Mouse (Mus musculus) midbrain, embryonic 11.5 days (tissue): Measurements from ENCODE around the gene Camk1d. TPM values are rescaled to one million over a fixed set of nuclear protein-coding genes. Genes with fewer than 3 reads are reported as not detected.

ENCODE experiments used
- ATAC-seq: fragments of 200-750 bp; cut with Nextera tagmentation; 2 replicates; pipeline ENCODE4 v1.8.0; 2017; ENCODE audit warnings: moderate TSS enrichment, moderate library complexity; ENCODE audit not compliant: low FRiP score
- DNase-seq: peaks from one replicate; pipeline ENCODE4 v3.0.0; 2015; ENCODE audit warnings: low spot score; ENCODE audit errors: missing footprints
- H3K27ac ChIP-seq: fragments of 300-500 bp; sonication (generic); 2 replicates; pipeline ENCODE4 v1.5.1; 2014; ENCODE audit warnings: low read depth, low read length
- H3K27me3 ChIP-seq: fragments of 300-500 bp; sonication (generic); 2 replicates; pipeline ENCODE4 v1.6.1; 2014; ENCODE audit warnings: mild to moderate bottlenecking, low read length, moderate library complexity, mixed read lengths; ENCODE audit not compliant: control insufficient read depth, insufficient read depth
- H3K36me3 ChIP-seq: fragments of 300-500 bp; sonication (generic); 2 replicates; pipeline ENCODE4 v1.6.1; 2014; ENCODE audit warnings: mild to moderate bottlenecking, low read length, moderate library complexity, mixed read lengths; ENCODE audit not compliant: control insufficient read depth, insufficient read depth
- H3K4me1 ChIP-seq: fragments of 300-500 bp; sonication (generic); 2 replicates; pipeline ENCODE4 v1.6.1; 2014; ENCODE audit warnings: low read length; ENCODE audit not compliant: control insufficient read depth, insufficient read depth
- H3K4me2 ChIP-seq: fragments of 300-500 bp; sonication (generic); 2 replicates; pipeline ENCODE4 v1.6.1; 2014; ENCODE audit warnings: mild to moderate bottlenecking, moderate library complexity
- H3K4me3 ChIP-seq: fragments of 300-500 bp; sonication (generic); 2 replicates; pipeline ENCODE4 v1.5.1; 2014; ENCODE audit warnings: low read depth, low read length
- H3K9ac ChIP-seq: fragments of 300-500 bp; sonication (generic); 2 replicates; pipeline ENCODE4 v1.6.1; 2014; ENCODE audit warnings: low read length
- H3K9me3 ChIP-seq: fragments of 300-500 bp; sonication (generic); 2 replicates; pipeline ENCODE4 v1.6.1; 2016; ENCODE audit warnings: low read length; ENCODE audit not compliant: control insufficient read depth
- WGBS: fragments of 180-500 bp; shearing (Covaris S2); extraction: QIAGEN DNeasy Blood & Tissue Kit; methylation state at CpG from one replicate; pipeline ENCODE4 v1.1.7; 2014; 5-methylcytosine and 5-hydroxymethylcytosine counted together
- polyA plus RNA-seq: library from polyadenylated mRNA; unstranded; fragments of >200 nt; fragmentation: Nextera tagmentation; extraction: Ambion mirVana; gene quantifications from 2 replicates; pipeline ENCODE4 v1.2.1, GENCODE M21; 2014

Gene Camk1d
- polyA plus RNA-seq, 1 experiment from 2014 or later: 2.0 TPM

DNA sequence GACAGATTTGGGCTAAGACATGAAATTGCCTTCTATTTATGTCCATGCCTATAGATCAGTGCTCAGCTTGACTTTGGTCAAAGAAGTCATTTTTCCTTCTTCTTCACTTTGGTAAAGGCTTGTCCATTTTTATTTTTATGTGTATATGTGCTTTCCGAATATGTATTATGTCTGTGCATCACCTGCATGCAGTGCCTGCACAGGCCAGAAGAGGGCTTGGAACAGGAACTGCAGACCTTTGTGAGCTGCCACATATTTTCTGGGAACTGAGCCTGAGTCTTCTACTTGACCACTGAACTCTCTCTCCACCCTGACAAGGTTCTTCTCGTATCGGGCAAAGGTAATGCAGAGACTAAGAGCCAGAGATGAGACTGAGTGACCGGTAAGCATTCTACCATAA is 236.1 kb downstream of the Camk1d start:
- no peaks in the 10 kb centered on the region for H3K4me1 ChIP-seq
- DNase-seq: peak; percentile 78
- no peak overlapping the region for H3K9ac ChIP-seq
- H3K4me3 ChIP-seq: no peak overlapping the region
- ATAC-seq: no peak
- WGBS: 90% methylated on average over 4 of the region's 4 CpGs
- no peak overlapping the region for H3K4me2 ChIP-seq
- H3K36me3 ChIP-seq: no peaks in the 10 kb centered on the region
- no peaks in the 10 kb centered on the region for H3K27me3 ChIP-seq
- no peaks in the 10 kb centered on the region for H3K9me3 ChIP-seq
- no peak overlapping the region for H3K27ac ChIP-seq

DNA sequence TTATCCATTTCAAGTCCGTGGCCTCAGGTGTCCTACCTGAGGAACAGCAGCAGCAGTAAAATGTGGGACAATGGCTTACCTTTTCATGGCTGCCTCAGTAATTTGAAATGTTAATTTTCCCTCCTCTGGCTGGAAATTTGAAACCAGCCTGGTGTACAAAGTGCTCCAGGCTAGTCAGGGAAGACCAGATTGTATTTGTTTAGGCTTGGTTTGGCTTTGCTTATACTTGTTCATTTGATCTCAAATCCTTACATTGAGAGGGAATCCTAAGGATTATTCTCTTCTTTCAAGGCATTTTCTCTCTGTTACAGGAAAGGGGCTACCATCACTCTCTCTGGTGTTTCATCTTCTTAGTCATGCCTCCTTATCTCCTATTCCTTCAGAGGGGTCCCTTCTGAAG is 236.8 kb downstream of the Camk1d start:
- no peaks in the 10 kb centered on the region for H3K27me3 ChIP-seq
- DNase-seq: peak; percentile 31
- H3K4me3 ChIP-seq: no peak overlapping the region
- H3K9ac ChIP-seq: no peak overlapping the region
- H3K4me1 ChIP-seq: no peaks in the 10 kb centered on the region
- H3K9me3 ChIP-seq: no peaks in the 10 kb centered on the region
- no peak for ATAC-seq
- H3K4me2 ChIP-seq: no peak overlapping the region
- no peak overlapping the region for H3K27ac ChIP-seq
- no peaks in the 10 kb centered on the region for H3K36me3 ChIP-seq
- 85% methylated on average over 1 of the region's 1 CpGs for WGBS

DNA sequence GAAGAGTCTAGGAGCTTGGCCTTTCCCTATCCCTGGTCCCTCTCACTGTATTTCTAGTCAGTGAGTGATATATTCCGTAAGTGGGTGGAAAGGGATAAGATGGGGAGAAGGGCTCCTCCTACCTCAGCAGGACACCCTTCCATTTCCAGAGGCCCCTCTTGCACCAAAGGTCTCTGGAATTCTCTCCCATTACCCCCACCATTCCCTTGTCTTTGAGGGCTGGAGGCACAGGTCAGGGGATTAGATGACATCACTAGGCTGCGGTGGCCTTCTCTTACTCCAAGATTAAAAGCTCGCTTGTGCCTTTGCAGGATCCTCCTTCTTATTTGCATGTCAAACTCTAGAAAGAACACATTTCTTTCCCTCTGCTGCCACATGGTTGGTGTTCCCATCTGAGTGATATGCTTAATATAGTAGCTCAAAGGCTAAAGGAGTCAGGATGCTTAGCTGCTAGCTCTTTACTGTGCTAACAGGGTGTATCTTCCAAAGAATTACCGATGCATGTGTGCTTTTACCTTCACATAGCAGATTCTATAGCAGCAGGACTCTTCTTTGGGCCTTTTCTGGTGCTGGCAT is 244.9 kb downstream of the Camk1d start:
- Histone ChIP-seq H3K4me3 (no peak overlapping the region), H3K9me3 (no peaks in the 10 kb centered on the region)

DNA sequence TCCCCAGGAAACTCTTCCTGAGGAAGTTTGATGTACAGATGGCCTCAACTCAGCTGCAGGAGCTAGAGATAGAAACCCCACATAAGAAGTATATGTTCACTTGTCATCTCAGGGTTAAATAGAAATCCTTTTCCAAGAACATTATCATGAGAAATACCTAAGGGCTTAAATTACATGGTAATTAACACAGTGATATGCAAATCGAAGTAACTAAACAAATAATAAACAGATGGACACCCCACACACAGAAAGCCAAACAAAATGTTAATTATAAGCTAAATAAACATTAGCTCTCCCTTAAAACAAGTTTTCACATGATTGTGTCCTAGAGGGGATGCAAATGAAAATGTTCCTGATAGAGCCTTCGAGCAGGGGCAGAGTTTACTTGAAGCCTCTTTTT is 246.8 kb downstream of the Camk1d start:
- Histone ChIP-seq H3K27ac (no peak overlapping the region), H3K36me3 (no peaks in the 10 kb centered on the region), H3K27me3 (no peaks in the 10 kb centered on the region), H3K9ac (no peak overlapping the region), H3K9me3 (no peaks in the 10 kb centered on the region), H3K4me1 (peaks cover 11% of the 10 kb centered on the region), H3K4me2 (no peak overlapping the region), H3K4me3 (no peak overlapping the region)
- DNase-seq (peak; percentile 57), ATAC-seq (no peak)
- 65% methylated on average over 2 of the region's 2 CpGs for WGBS

More for the DNA sequence above, 244.9 kb downstream of the Camk1d start:
- no peak overlapping the region for H3K9ac ChIP-seq
- peaks cover 11% of the 10 kb centered on the region for H3K4me1 ChIP-seq
- ATAC-seq: no peak
- 48% methylated on average over 4 of the region's 4 CpGs for WGBS
- no peaks in the 10 kb centered on the region for H3K27me3 ChIP-seq
- no peaks in the 10 kb centered on the region for H3K36me3 ChIP-seq
- peak; percentile 80 for DNase-seq
- H3K27ac ChIP-seq: no peak overlapping the region
- H3K4me2 ChIP-seq: no peak overlapping the region

DNA sequence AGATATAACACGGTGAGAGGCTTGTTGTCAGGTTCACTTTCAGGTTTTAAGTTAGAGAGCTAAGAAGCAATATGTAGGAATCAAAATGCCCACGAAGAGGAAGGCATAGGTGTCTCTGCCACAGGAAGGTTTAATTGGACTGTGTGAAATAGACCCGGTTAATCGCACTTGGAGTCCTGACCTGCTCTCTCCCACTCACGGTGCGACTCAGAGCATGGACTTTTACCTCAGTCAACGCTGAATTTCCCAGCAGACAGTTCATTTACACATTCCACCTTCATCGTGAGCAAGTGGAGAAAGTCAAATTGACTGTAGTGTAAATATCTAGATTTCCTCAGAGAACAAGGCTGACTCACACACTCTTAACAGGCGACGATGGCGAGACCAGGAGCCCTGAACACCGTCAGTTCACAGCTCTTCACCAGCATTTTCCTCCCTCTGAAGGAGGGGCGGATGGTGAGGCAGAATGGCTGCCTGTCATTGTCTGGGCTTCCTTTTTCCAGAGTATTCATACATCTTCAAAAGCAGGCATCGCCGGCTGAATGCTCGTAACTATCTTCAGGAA is 255.6 kb downstream of the Camk1d start:
- Histone ChIP-seq H3K4me3 (no peak overlapping the region), H3K36me3 (no peaks in the 10 kb centered on the region), H3K27ac (no peak overlapping the region), H3K9me3 (no peaks in the 10 kb centered on the region), H3K4me1 (no peaks in the 10 kb centered on the region), H3K9ac (no peak overlapping the region), H3K27me3 (no peaks in the 10 kb centered on the region), H3K4me2 (no peak overlapping the region)
- ATAC-seq: no peak
- 88% methylated on average over 16 of the region's 16 CpGs for WGBS
- peak; percentile 33 for DNase-seq

DNA sequence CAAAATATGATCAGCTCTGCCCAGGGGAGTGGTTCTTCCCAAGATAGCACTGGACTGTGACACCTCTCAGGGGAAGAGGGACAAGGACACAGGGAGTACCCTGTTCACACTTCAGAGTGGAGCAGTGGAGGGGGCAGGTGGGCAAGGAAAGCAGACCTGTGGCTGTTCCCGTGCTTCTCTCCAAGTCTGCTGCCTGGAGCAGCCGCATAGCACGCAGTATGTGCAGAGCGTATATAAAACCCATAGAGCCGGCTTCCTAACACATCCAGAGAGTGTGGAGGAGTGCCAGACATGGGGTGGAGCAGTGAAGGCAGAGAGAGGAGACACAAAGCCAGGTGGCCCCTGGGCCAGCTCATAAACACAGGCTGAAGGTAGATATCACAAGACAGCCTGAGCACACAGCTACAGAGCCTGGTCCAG is 256.2 kb downstream of the Camk1d start:
- 90% methylated on average over 5 of the region's 5 CpGs for WGBS

DNA sequence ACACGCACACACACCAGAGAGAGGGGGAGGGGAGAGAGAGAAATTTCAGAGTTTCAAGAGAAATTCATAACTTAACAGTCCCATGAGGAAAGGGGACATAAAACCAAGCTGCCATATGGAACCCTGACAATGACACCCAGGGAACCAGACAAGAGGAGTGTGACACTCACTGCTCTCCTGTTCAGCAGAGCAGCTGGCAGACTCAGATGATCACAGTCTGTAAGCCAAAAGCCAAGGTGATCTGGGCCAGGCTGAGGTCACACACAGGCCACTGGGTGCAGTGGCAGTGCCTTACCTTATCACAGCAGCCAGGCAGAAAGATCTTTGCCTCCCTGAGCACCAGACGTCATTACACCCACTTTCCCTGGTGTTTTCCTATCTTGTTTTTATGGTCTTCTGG is 258.2 kb downstream of the Camk1d start:
- no peak overlapping the region for H3K4me3 ChIP-seq
- WGBS: 85% methylated on average over 2 of the region's 2 CpGs

More for the DNA sequence above, 256.2 kb downstream of the Camk1d start:
- H3K4me3 ChIP-seq: no peak overlapping the region
- H3K9ac ChIP-seq: no peak overlapping the region
- ATAC-seq (no peak), DNase-seq (no peak)
- H3K9me3 ChIP-seq: no peaks in the 10 kb centered on the region
- no peaks in the 10 kb centered on the region for H3K27me3 ChIP-seq
- no peak overlapping the region for H3K4me2 ChIP-seq
- no peaks in the 10 kb centered on the region for H3K36me3 ChIP-seq
- no peaks in the 10 kb centered on the region for H3K4me1 ChIP-seq
- no peak overlapping the region for H3K27ac ChIP-seq

DNA sequence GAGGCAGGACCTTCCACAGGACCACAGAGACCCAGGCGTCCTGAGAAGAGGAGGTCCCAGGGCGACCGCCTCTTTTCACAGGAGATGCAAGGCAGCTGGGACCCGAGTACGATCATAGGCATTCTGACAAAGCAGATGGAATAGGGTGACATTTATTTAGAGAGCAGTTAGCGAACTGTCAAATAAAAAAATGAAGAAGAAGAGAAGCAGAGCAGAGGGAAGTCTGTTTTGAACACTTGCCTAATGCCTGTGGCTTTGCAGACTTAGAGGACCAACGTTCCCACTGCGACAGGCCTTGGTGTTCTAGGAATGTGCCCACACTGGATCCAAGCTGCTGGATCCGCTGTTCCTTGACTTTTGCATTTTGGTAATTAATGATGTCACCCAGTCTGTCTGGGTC is 259.5 kb downstream of the Camk1d start:
- no peak overlapping the region for H3K4me3 ChIP-seq
- no peak overlapping the region for H3K27ac ChIP-seq
- ATAC-seq (no peak), DNase-seq (peak; percentile 56)
- 81% methylated on average over 9 of the region's 9 CpGs for WGBS
- H3K9ac ChIP-seq: no peak overlapping the region
- no peaks in the 10 kb centered on the region for H3K27me3 ChIP-seq
- H3K36me3 ChIP-seq: no peaks in the 10 kb centered on the region
- no peak overlapping the region for H3K4me2 ChIP-seq
- H3K4me1 ChIP-seq: no peaks in the 10 kb centered on the region
- no peaks in the 10 kb centered on the region for H3K9me3 ChIP-seq

More for the DNA sequence above, 258.2 kb downstream of the Camk1d start:
- Histone ChIP-seq H3K27me3 (no peaks in the 10 kb centered on the region), H3K27ac (no peak overlapping the region), H3K4me2 (no peak overlapping the region), H3K9me3 (no peaks in the 10 kb centered on the region), H3K36me3 (no peaks in the 10 kb centered on the region), H3K4me1 (no peaks in the 10 kb centered on the region), H3K9ac (no peak overlapping the region)
- DNase-seq (peak; percentile 45), ATAC-seq (no peak)

DNA sequence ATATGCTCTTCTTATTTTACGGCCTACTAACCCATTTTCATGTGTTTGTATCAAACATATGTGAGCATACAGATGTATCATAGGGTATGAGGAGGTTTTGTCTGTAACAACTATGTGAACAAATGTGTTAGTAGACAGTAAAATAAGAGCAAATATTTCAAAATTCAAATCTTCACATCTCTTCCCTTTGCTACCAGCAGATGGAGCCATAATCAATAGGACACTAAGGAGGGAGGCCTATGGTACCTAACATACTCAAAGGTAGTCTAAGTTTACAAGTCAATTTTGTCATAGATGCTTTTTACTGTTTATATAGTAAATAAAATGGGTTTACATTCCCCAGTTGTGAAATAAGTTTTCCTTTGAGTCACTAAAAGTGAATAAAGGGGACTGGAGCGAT is 262.7 kb downstream of the Camk1d start:
- H3K27me3 ChIP-seq: no peaks in the 10 kb centered on the region
- no peaks in the 10 kb centered on the region for H3K9me3 ChIP-seq
- ATAC-seq (no peak), DNase-seq (peak; percentile 82)
- H3K36me3 ChIP-seq: no peaks in the 10 kb centered on the region
- H3K4me2 ChIP-seq: no peak overlapping the region
- WGBS: 92% methylated on average over 2 of the region's 2 CpGs
- H3K9ac ChIP-seq: no peak overlapping the region
- no peak overlapping the region for H3K27ac ChIP-seq
- no peaks in the 10 kb centered on the region for H3K4me1 ChIP-seq
- H3K4me3 ChIP-seq: no peak overlapping the region
